Mouse (Mus musculus) ES-CJ7 (cell line): ENCODE results near the gene Tspan13.

Experiments
- DNase-seq: peaks from one replicate; pipeline ENCODE4 v3.0.0; 2011; ENCODE audit warnings: low read depth, low spot score

Gene Tspan13

GRCm38 (mm10) chr12:36042348-36042778 is at the start of gene Tspan13:
Gene Tspan13 (minus strand): TSS chr12:36042500.
- DNase-seq, result peak; percentile 91

DNA sequence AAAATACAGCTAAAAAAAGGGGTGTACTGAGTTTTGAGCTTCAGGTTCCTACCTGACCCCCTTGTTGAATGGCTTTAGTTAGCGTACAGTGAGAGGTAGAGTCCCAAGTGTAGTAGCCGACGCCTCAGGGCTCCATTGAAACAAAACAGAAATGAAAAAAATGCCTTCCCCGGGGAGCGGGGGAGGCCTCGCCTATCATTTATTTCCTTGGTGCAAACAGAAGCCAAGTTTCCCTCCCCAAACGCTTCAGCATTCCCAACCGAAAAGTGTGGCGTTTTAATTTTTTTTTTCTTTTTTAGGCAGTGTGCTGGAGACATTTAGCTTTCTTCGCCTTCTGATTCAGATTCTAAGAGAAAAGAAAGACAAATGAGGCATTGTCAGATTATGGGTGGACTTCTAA is 49.7 kb upstream of the Tspan13 start:
- no peak for DNase-seq

GRCm38 (mm10) chr12:36089221-36089620 is 46.9 kb upstream of the Tspan13 start:
- no peak for DNase-seq

- no peak for DNase-seq
These were observed 46.5 kb upstream of the Tspan13 start for GRCm38 (mm10) chr12:36088804-36089203.

- no peak for DNase-seq
These were observed 43.1 kb upstream of the Tspan13 start for GRCm38 (mm10) chr12:36085380-36085779.

GRCm38 (mm10) chr12:36078101-36078899 is 36.0 kb upstream of the Tspan13 start:
- DNase-seq, result no peak

- no peak for DNase-seq
These were observed 30.6 kb upstream of the Tspan13 start for GRCm38 (mm10) chr12:36072860-36073259.

DNA sequence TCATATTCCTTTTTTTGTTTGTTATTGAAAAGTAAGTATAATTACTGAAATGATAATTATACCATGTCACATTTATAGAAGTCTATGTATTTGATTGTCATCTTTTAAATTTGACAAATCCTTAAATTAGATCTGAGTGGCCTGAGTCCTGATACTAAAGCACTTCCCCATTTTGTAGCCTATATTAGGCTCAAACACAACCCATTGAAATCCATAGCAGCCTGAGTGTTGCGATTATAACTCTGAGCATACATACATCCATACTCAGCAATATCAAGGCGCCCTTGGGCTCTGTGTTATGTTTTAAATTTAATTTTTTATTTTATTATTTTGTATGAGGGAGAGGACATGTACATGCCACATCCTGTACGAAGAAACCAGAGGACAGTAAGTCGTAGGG is 27.9 kb upstream of the Tspan13 start:
- no peak for DNase-seq

DNA sequence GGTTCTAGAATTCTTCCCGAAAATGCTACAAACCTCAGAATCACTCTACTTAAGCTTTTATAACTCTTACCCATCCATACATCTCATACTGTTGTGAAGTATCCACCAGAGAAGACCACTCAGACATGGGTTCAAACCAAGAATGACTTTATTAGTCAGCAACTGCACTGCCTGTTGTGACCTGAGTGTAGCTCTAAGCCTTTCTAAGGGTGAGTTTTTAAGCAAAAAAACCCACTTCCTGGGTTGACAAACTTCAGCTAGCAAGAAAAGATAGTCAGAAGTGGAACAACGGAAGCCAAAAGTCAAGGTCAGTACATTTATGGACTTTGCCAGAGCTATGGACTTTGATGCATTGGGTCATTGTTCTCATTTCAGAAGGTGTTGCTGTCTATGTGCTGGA is 25.2 kb upstream of the Tspan13 start:
- DNase-seq, result no peak

DNA sequence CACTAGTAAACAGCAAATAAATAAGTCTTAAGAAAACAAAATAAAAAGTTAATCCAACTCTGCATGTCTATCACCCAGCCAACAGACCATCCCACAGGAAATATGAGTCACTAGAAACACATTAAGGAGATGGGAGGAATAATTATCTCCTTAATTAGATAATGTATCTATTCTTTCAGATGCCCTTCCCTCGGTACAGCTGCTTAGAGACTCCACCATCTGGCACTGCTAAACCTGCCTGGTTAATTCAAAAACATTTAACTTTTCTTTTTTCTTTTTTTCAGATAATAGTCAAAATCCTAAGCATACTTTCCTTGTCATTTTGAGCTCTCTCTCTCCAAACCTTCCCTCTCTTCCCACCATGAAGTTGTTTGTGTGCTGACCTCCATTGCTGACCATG is 23.6 kb upstream of the Tspan13 start:
- DNase-seq, result no peak

DNA sequence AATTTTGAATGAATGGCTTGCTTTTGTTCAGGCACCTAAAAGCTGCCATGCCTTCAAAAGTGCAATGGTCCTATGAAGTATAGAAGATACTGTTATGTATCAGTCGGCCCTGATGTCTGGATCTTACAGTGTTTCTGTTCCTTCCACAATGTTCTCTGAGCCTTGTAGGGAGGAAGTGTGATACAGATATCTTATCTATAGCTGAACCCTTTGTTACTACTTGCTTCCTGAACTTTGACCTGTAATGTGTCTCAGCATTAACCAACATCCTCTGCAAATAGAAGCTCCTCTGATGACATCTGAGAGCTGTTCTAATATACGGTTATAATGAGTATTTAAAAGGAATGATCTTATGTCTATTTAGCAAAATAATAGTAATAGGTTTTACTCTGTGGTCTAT is 15.4 kb upstream of the Tspan13 start:
- DNase-seq, result no peak

- no peak for DNase-seq
These were observed 8.0 kb upstream of the Tspan13 start for GRCm38 (mm10) chr12:36050276-36050675.

DNA sequence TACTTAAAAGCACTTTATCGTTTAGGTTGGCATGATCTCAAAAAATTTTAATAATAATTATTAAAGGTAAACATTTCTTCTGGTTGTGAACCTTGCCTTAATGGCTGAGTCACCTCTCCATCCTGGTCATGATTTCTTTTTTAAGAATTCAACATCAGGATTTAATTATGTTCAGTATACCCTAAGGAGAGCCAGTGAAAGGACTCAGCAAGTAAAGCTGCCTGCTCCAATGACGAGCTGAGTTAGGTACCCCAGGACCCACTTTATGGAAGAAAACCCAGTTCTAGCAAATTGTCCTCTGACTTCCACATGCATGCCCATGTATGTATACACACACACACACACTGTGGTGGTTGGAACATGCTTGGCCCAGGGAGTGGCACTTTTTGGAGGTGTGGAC is 5.3 kb upstream of the Tspan13 start:
- DNase-seq, result no peak

GRCm38 (mm10) chr12:36046196-36046595 is 3.9 kb upstream of the Tspan13 start:
- DNase-seq, result no peak

DNA sequence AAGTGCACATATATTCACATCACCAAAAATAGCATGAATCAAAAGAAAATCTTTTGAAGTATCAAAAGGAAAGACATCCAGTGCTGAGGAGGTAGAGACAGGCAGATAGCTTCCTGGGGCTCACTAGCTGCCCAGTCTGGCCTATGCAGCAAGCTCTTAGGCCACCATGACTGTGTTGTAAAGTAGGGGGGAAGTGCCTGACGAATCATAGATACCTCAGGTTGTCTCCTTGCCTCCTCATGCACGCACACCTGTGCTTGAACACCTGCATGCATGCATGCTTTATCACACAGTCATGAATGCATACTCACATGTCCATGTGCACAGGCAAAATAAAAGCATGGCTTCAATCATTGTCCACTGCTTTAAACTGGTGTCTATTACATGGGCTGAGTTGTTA is 2.4 kb upstream of the Tspan13 start:
- no peak for DNase-seq

- DNase-seq, result peak; percentile 31
These were observed 475 bp downstream of the Tspan13 start for GRCm38 (mm10) chr12:36041703-36042347.

DNA sequence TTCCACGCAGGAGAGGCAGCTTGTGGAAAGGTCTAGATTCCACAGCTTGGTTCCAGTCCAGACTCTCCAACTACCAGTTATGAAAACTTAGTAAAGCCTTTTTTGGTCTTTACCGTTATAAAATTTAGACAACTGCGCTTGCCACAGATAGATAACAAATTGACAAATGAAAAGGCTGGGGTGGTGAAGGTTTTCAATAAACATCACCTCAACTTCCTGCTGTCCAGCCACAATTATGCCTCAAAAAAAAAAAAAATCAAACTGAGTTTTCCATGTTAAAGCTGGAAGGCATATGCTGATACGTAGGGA is 1.1 kb downstream of the Tspan13 start:
- DNase-seq, result no peak

DNA sequence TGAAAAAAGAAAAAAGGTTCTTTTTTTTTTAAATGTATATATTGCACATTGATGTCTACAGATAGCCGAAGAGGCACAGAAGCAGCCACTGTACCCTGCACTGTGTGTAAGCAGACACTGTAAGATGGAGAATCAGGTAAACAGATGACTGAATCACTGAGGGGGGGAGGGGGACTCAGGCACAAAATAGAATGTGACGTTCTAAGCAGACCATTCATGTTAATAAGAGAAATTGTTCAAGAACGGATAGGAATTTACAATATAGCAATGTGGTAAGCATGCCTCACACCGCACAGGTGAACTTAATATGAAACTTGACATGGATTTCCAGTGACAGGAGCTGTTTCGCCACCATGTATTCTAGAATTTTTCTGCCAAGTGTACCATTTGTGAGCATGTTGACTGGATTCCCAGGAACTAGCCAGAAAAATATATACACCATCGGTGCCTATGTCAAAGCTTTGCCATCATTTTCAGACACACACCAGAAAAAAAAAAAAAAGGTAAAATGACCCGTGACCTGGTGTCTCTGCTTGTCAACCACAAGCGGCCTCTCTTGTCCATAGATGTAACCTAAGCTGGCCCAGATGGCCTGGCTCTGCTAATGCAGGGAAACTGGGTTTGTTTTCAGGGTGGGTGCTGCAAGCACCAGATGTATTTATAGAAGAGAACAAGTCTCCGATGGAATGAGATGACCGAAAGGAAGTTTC is 1.6 kb downstream of the Tspan13 start:
- DNase-seq, result no peak

DNA sequence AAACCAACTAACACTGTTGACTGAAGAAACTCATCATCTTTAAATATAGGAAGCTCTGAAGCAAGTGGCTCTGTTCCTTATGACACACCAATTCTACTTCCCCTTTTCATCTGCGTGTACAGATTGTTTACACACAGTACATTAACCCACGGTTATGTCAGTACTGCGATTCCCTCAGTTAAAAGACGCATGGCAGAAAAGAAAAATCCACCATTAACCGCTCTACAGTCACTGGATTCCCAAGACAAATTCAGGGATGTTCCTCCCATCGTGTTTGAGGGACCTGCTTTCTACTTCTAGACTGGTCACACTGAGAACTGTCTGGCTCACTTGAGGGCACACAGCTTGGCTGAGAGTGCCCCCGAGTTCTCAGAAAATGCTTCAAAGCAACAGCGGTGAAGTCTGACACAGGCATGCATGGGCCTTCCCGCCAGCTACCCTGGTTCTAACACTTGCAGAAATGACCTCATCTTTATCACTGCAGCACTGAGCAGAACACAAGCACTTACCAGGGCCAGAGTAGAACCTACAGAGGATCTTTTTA is 2.7 kb downstream of the Tspan13 start:
- DNase-seq, result no peak

- no peak for DNase-seq
These were observed 5.5 kb downstream of the Tspan13 start for GRCm38 (mm10) chr12:36036776-36037175.

GRCm38 (mm10) chr12:36036121-36036520 is 6.2 kb downstream of the Tspan13 start:
- no peak for DNase-seq

DNA sequence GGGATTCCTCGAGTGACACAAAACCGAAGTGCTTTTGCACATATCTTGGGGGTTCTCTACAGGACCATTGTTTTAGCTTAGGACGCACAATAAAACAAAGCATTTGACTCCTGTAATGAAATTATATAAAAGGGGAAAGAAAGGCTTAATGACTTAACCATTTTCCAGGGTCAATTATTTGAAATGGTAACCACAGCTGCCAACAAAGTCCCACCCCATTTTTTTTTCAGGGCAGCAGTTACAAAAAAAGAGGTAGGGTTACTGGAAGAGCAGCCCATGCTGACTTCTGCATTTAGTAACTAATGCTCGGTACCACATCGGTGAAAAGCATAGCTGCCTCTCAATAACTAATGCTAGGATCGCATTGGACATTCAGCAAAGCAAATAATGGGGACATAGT is 6.8 kb downstream of the Tspan13 start:
- DNase-seq, result no peak

DNA sequence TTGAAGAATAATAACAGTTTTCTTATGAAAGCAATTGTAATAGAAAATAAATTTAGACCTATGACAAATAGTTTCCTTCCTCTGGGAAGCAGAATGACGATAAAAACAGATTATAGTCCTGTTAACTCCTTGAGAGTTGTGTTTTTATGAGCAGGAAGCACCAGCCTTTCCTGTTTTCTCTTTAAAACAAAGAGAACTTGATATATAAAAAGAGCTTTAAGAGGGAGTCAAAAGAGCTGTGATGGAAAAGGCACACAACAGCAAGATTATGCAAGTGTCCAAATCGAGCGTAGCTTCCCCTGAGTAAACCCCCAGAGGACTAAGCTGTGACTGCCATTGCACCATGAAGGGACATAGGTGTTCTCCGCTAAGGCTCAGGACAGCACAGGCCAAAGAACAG is 9.9 kb downstream of the Tspan13 start:
- no peak for DNase-seq
